Mouse (Mus musculus): ENCODE measurements at regions not wholly inside any gene's neighbourhood (a gene's known extent, or its start where the extent isn't known, plus 50 kb on each side); places are given as distances from the start of the nearest gene placed in this dataset.

DNA sequence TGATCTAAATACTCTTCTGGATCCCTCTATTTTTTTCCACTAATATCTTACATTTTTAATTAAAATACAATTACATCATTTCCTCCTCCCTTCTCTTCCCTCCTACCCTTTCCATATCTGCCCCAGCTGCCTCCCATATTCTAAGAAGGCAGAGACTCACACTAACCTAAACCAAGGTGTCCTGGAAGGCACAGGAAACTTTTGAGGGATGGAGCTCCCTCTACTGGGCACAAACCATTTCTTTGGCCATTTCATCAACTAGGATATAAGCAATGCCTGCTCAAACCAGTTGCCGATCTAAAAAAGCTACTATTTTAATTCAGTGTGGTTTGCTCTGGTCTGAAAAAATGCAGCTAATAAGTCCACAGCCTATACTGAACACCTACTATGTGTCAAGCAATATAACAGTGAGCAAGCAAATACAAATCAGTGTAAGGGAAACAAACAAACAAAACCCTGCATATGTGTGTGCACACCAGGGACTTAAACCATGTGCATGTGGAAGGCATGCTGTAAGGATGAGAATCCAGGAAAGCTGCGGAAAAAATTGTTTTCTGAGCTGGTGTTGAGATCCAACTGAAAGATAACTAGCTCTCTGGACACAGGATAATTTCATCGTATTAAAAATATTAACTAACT, 182.3 kb upstream of the Lmcd1 start:
- TF ChIP-seq CTCF (IDR thresholded peaks at IDR 0.05; ENCODE audit: extremely low read depth, insufficient read depth, low read length) (peak; percentile 75), POLR2A (IDR thresholded peaks at IDR 0.05; ENCODE audit: extremely low read depth, insufficient read depth, low read length) (no peak)
